Mouse (Mus musculus): Measurements from ENCODE around the gene Nt5c1b. TPM values are rescaled to one million over a fixed set of nuclear protein-coding genes. Genes with fewer than 3 reads are reported as not detected.

Nt5c1b gene
- not detected for polyA plus RNA-seq (2017; shearing (Covaris generic))

DNA sequence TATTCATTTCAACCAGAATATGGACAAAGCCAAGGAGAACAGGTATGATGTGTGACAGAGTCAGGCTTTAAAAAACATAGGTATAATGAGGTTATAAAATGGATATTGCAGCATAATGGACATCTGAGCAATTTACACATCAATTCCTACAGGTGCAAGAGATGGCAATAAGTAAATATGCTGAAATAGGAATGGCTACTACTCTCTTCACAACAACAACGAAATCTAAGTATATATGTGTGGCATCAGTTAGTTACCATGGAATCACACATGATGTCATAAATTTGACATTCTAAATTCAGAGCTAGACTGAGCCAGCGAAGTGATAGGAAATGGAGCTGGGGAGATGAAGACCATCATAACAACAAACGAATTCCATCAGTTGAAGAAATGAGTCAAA lies at the start of gene Nt5c1b:
TSS of gene Nt5c1b (plus strand) at position 301 of the 400 bp plus-strand sequence.

DNA sequence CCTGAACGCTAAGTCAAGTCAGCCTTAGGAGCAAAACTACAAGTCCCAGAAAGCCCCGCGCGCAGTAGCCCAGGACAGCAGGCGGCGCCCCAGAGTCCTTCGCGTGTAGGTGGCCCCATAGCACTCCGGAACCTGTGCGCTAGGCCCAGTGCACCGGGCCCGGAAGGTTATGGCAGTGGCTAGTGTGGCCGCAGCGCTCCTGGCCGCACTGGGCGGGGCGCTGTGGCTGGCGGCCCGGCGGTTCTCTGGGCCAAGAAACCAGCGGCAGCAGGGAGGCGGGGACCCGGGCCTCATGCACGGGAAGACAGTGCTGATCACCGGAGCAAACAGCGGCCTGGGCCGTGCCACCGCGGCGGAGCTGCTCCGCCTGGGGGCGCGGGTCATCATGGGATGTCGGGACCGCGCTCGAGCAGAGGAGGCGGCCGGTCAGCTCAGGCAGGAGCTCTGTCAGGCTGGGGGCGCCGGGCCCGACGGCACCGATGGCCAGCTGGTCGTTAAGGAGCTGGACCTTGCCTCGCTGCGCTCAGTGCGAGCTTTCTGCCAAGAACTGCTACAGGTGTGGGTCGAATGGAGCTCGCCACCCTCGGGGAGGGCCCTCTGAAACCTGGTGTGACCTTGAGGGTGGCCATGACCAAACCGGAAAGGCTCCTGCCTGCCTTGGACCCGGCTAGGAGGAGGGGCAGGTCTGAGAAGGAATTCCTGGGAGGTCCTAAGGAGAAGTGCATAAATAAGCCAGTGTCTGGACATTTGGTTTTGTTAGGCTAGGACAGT lies 21.1 kb downstream of the Nt5c1b start, which contains the start of gene Rdh14:
TSS of gene Rdh14 (plus strand) at position 102 of the 771 bp plus-strand sequence.

Other genes starting within 250 kb of the Nt5c1b start
- 24.5 TPM for gene Rdh14, start 20.8 kb downstream of the Nt5c1b start, polyA plus RNA-seq (2017; shearing (Covaris generic))

Data from inflammation-experienced regulatory T-cells, adult 16 weeks (primary cell).